Mouse (Mus musculus): ENCODE data around the gene Gm45021. TPM values are rescaled to one million over a fixed set of nuclear protein-coding genes. Genes with fewer than 3 reads are reported as not detected.

Gm45021 gene
- polyA plus RNA-seq, 1 experiment from 2014 or later = not detected

DNA sequence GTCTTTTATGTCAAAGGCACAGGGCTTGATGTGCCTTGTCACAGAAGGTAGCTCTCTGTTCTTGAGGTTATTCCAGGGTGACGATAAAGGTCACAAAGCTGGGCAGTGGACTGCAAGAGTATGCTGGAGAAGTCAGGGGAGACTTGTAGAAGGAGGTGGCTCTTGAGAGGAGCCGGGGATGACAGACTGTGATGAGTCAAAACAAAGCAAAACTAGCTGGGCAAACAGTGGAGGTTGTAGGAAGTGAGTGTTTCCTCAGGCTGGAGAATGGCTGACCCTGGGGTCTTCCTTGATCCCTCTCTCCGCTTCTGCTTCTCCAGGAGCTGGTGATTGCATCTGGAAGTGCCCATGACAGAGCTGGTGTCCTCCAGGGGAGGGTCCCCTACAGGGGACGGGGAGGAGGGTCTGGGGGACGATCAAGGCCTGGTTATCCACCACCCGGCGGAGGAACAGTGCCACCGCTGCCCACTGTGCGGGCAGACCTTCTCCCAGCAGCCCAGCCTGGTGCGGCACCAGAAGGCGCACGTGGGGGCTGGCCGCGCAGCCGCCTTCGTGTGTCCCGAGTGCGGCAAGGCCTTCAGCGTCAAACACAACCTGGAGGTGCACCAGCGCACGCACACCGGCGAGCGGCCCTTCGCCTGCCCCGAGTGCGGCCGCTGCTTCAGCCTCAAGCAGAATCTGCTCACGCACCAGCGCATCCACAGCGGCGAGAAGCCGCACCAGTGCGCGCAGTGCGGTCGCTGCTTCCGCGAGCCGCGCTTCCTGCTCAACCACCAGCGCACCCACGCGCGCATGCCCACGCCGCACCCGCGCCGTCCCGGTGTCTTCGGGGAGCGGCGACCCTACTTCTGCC is 39.6 kb downstream of the Gm45021 start:
- 7% methylated on average over 52 of the region's 54 CpGs for WGBS
- H3K36me3 ChIP-seq (ENCODE audit: control insufficient read depth, insufficient read depth, low read length) = no peaks in the 10 kb centered on the region
- H3K4me3 ChIP-seq (ENCODE audit: low read depth, low read length) = peak overlapping the region; percentile 36
- no peak overlapping the region for H3K27ac ChIP-seq (ENCODE audit: low read depth, low read length)
- peaks cover 26% of the 10 kb centered on the region for H3K27me3 ChIP-seq (ENCODE audit: control insufficient read depth, insufficient read depth, low read length)
- H3K9ac ChIP-seq (ENCODE audit: low read depth, low read length) = peak overlapping the region; percentile 64
- H3K4me2 ChIP-seq (replicated peaks; ENCODE audit: low read depth, low read length) = peak overlapping the region; percentile 82
- peaks cover 2% of the 10 kb centered on the region for H3K4me1 ChIP-seq (replicated peaks; ENCODE audit: control insufficient read depth, insufficient read depth, low read length)
- H3K9me3 ChIP-seq (ENCODE audit: control insufficient read depth, low read length) = no peaks in the 10 kb centered on the region
- peak; percentile 48 for DNase-seq (ENCODE audit: low spot score)
- ATAC-seq (ENCODE audit: low FRiP score) = peak; percentile 53

DNA sequence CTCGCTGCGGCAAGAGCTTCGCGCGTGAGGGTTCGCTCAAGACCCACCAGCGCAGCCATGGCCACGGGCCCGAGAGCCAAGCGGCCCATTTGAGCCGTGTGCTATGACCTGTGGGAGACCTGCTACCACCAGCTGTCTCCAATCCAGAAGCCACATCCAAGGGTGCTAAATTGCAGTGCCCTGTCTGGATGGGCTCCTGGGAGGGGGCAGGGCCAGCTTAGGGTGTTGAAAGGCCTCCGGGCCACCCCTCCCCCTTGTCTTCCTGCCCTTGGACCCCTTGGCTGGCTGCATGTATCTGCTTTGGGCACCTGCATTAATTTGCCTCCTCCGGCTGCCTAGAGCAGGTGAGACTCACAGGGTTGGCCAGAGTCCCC is 40.2 kb downstream of the Gm45021 start:
- DNase-seq (ENCODE audit: low spot score) (no peak), ATAC-seq (ENCODE audit: low FRiP score) (peak; percentile 38)
- Histone ChIP-seq H3K4me1 (replicated peaks; ENCODE audit: control insufficient read depth, insufficient read depth, low read length) (peaks cover 2% of the 10 kb centered on the region), H3K4me2 (replicated peaks; ENCODE audit: low read depth, low read length) (peak overlapping the region; percentile 82), H3K4me3 (ENCODE audit: low read depth, low read length) (peak overlapping the region; percentile 36), H3K27me3 (ENCODE audit: control insufficient read depth, insufficient read depth, low read length) (peaks cover 26% of the 10 kb centered on the region), H3K9me3 (ENCODE audit: control insufficient read depth, low read length) (no peaks in the 10 kb centered on the region), H3K27ac (ENCODE audit: low read depth, low read length) (no peak overlapping the region), H3K36me3 (ENCODE audit: control insufficient read depth, insufficient read depth, low read length) (no peaks in the 10 kb centered on the region), H3K9ac (ENCODE audit: low read depth, low read length) (peak overlapping the region; percentile 64)
- 21% methylated on average over 13 of the region's 13 CpGs for WGBS

DNA sequence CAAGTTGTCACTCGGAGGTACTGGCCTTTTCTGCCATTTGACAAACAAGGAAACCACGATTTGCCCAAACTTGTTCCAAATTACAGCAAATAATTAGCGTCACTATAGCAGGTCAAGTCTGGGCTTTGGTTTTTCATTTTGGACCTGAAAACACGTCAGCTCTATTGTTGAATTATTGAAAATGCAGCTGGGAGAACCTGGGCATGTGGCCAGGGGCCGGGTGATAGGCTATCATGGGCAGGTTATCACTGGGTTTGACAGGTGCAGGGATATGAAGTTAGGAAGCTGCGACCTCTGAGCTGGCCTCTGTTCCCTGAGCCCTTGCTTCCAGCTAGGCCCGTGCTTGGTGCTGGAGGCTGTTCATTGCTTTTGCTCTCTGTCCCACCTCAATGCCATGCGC is 41.4 kb downstream of the Gm45021 start:
- Histone ChIP-seq H3K27me3 (ENCODE audit: control insufficient read depth, insufficient read depth, low read length) (peaks cover 24% of the 10 kb centered on the region), H3K4me3 (ENCODE audit: low read depth, low read length) (no peak overlapping the region), H3K4me1 (replicated peaks; ENCODE audit: control insufficient read depth, insufficient read depth, low read length) (peaks cover 2% of the 10 kb centered on the region), H3K9me3 (ENCODE audit: control insufficient read depth, low read length) (no peaks in the 10 kb centered on the region), H3K27ac (ENCODE audit: low read depth, low read length) (no peak overlapping the region), H3K36me3 (ENCODE audit: control insufficient read depth, insufficient read depth, low read length) (no peaks in the 10 kb centered on the region), H3K4me2 (replicated peaks; ENCODE audit: low read depth, low read length) (no peak overlapping the region), H3K9ac (ENCODE audit: low read depth, low read length) (no peak overlapping the region)
- no peak for ATAC-seq (ENCODE audit: low FRiP score)
- 90% methylated on average over 8 of the region's 8 CpGs for WGBS
- no peak for DNase-seq (ENCODE audit: low spot score)

DNA sequence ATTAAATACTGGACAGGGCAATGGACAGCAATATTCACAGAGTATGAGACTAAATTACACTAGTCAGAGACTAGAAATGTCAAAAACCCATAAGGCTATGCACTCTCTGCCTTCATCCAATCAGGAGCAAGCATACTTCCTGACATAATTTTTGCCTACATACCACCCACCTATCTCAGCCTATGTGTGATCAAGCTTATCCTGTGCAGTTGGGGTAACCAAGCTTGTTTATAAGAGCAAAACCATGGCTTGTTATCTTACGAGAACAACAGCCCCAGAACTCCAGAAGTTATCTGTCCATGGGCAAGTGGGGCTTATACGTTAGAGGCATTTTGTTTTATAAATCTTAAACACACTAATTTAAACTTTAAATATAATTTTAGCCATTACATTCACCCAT is 45.7 kb downstream of the Gm45021 start:
- WGBS = 90% methylated on average over 2 of the region's 2 CpGs
- Histone ChIP-seq H3K4me1 (replicated peaks; ENCODE audit: control insufficient read depth, insufficient read depth, low read length) (no peaks in the 10 kb centered on the region), H3K4me2 (replicated peaks; ENCODE audit: low read depth, low read length) (no peak overlapping the region), H3K4me3 (ENCODE audit: low read depth, low read length) (no peak overlapping the region), H3K27me3 (ENCODE audit: control insufficient read depth, insufficient read depth, low read length) (no peaks in the 10 kb centered on the region; the same call in 1 of the 2 replicates), H3K9me3 (ENCODE audit: control insufficient read depth, low read length) (no peaks in the 10 kb centered on the region), H3K9ac (ENCODE audit: low read depth, low read length) (no peak overlapping the region), H3K27ac (ENCODE audit: low read depth, low read length) (no peak overlapping the region), H3K36me3 (ENCODE audit: control insufficient read depth, insufficient read depth, low read length) (no peaks in the 10 kb centered on the region)
- no peak for ATAC-seq (ENCODE audit: low FRiP score)
- no peak for DNase-seq (ENCODE audit: low spot score)

DNA sequence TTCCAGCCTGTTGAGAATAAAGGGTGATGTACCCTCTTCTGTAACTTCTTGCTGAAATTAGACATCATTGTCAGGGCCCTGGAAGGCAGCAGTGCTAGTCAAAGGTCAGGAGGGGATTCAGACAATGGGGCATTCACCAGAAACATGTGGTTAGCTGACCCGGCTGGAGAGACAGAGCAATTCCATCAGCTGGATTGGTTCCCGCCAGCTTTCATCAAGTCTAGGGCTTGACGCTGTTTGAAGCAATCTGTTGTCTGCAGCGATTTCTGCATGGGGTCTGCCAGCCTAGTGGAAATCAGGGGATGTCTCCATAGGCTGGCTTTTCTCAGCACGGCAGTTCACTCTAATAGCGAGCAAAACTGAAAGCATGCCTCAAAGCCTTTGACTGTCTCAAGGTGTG is 47.1 kb downstream of the Gm45021 start:
- Histone ChIP-seq H3K9ac (ENCODE audit: low read depth, low read length) (no peak overlapping the region), H3K4me1 (replicated peaks; ENCODE audit: control insufficient read depth, insufficient read depth, low read length) (no peaks in the 10 kb centered on the region), H3K4me2 (replicated peaks; ENCODE audit: low read depth, low read length) (no peak overlapping the region), H3K36me3 (ENCODE audit: control insufficient read depth, insufficient read depth, low read length) (no peaks in the 10 kb centered on the region), H3K27ac (ENCODE audit: low read depth, low read length) (no peak overlapping the region), H3K27me3 (ENCODE audit: control insufficient read depth, insufficient read depth, low read length) (no peaks in the 10 kb centered on the region), H3K4me3 (ENCODE audit: low read depth, low read length) (no peak overlapping the region), H3K9me3 (ENCODE audit: control insufficient read depth, low read length) (no peaks in the 10 kb centered on the region)
- DNase-seq (ENCODE audit: low spot score) (no peak), ATAC-seq (ENCODE audit: low FRiP score) (no peak)
- WGBS = 35% methylated on average over 6 of the region's 6 CpGs

DNA sequence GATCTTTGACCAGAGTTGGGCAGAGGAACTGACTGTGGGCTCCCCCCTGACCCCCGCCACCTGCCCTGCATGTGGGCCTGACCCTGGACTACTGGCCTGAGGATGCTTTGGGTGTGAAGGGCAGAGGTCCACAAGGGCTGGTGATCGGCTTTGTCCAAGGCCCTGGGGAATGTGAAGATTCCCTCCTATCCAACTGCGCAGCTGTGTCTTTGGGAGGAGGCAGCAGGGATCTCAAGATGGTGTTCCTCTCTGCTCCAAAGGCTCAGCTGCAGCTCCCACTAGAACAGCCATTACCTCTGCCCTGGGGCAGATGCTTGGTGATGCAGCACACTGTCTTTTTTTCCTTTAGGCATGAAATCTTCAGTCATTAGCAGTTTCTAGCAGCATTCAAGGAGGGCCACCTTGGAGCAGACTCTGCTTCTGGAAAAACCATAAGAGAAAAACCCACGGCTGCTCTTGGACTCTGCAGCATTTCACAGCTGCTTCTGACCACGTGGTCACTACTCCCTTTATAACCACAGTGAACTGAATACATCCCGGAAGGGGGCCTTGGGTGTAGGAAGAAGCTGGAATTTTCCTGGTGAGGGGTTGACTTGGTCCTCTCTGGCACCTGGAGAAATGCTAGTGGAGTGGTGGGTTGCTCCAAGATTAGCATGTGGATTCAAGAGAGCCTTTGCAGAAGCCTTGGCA is 48.5 kb downstream of the Gm45021 start:
- Histone ChIP-seq H3K27me3 (ENCODE audit: control insufficient read depth, insufficient read depth, low read length) (no peaks in the 10 kb centered on the region), H3K27ac (ENCODE audit: low read depth, low read length) (no peak overlapping the region), H3K4me3 (ENCODE audit: low read depth, low read length) (no peak overlapping the region), H3K9me3 (ENCODE audit: control insufficient read depth, low read length) (no peaks in the 10 kb centered on the region), H3K4me1 (replicated peaks; ENCODE audit: control insufficient read depth, insufficient read depth, low read length) (no peaks in the 10 kb centered on the region), H3K4me2 (replicated peaks; ENCODE audit: low read depth, low read length) (no peak overlapping the region), H3K9ac (ENCODE audit: low read depth, low read length) (no peak overlapping the region), H3K36me3 (ENCODE audit: control insufficient read depth, insufficient read depth, low read length) (no peaks in the 10 kb centered on the region)
- 62% methylated on average over 6 of the region's 6 CpGs for WGBS
- DNase-seq (ENCODE audit: low spot score) (no peak), ATAC-seq (ENCODE audit: low FRiP score) (no peak)

DNA sequence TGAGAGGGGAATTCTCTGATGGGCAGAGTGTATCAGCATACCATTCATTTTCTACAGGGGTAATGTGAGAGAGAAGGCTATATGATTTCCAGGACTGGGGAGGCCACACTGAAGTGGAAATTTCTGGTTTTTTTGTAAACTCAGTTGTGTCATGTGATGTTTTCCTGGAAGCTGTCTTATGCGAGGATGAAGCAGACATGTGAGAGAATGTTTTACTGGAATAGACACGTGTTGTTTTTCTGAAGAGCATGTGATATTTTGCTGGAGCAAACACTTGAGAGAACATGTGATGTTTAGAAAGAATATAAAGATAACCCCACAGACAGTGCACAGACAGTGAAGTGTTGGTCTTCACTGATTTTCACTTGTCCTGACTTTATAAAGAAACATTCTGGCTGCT is 49.1 kb downstream of the Gm45021 start:
- DNase-seq (ENCODE audit: low spot score) (no peak), ATAC-seq (ENCODE audit: low FRiP score) (no peak)
- no peaks in the 10 kb centered on the region for H3K4me1 ChIP-seq (replicated peaks; ENCODE audit: control insufficient read depth, insufficient read depth, low read length)
- H3K27ac ChIP-seq (ENCODE audit: low read depth, low read length) = no peak overlapping the region
- H3K4me2 ChIP-seq (replicated peaks; ENCODE audit: low read depth, low read length) = no peak overlapping the region
- no peak overlapping the region for H3K4me3 ChIP-seq (ENCODE audit: low read depth, low read length)
- H3K9ac ChIP-seq (ENCODE audit: low read depth, low read length) = no peak overlapping the region
- WGBS = 75% methylated on average over 2 of the region's 2 CpGs
- H3K27me3 ChIP-seq (ENCODE audit: control insufficient read depth, insufficient read depth, low read length) = no peaks in the 10 kb centered on the region
- no peaks in the 10 kb centered on the region for H3K36me3 ChIP-seq (ENCODE audit: control insufficient read depth, insufficient read depth, low read length)
- H3K9me3 ChIP-seq (ENCODE audit: control insufficient read depth, low read length) = no peaks in the 10 kb centered on the region

DNA sequence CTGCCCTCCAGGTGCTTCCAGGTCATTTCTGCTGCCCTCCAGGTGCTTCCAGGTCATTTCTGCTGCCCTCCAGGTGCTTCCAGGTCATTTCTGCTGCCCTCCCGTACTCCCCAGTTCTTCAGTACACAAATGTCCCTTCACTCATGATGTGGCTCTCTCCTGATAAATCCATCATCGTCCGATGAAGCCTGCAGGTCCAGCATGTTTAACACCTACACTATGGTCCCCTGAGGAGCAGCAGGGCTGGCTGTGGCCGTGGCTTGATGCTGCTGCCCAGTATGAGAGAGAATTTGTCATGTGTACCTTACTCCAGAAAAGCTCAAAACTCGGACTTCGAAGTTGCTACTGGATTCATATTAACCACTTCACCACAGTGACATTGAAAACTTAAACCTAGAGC is 52.0 kb downstream of the Gm45021 start:
- H3K4me2 ChIP-seq (replicated peaks; ENCODE audit: low read depth, low read length) = no peak overlapping the region
- H3K27ac ChIP-seq (ENCODE audit: low read depth, low read length) = no peak overlapping the region
- no peaks in the 10 kb centered on the region for H3K4me1 ChIP-seq (replicated peaks; ENCODE audit: control insufficient read depth, insufficient read depth, low read length)
- H3K4me3 ChIP-seq (ENCODE audit: low read depth, low read length) = no peak overlapping the region
- ATAC-seq (ENCODE audit: low FRiP score) (no peak), DNase-seq (ENCODE audit: low spot score) (no peak)
- 79% methylated on average over 6 of the region's 6 CpGs for WGBS
- no peaks in the 10 kb centered on the region for H3K9me3 ChIP-seq (ENCODE audit: control insufficient read depth, low read length)
- no peaks in the 10 kb centered on the region for H3K27me3 ChIP-seq (ENCODE audit: control insufficient read depth, insufficient read depth, low read length)
- no peaks in the 10 kb centered on the region for H3K36me3 ChIP-seq (ENCODE audit: control insufficient read depth, insufficient read depth, low read length)
- no peak overlapping the region for H3K9ac ChIP-seq (ENCODE audit: low read depth, low read length)

All from hindbrain, embryonic 11.5 days (tissue).